Mouse (Mus musculus): ENCODE measurements around the gene B230217C12Rik. TPM values are rescaled to one million over a fixed set of nuclear protein-coding genes. Genes with fewer than 3 reads are reported as not detected.

B230217C12Rik gene
- polyA plus RNA-seq, 1 experiment from 2014 or later, result 5.4 TPM

- H3K9me3 ChIP-seq (ENCODE audit: control insufficient read depth, low read length), result no peaks in the 10 kb centered on the region
- no peak overlapping the region; the same call in none of the 2 replicates for H3K27ac ChIP-seq (ENCODE audit: low read depth, low read length)
- no peaks in the 10 kb centered on the region for H3K27me3 ChIP-seq (replicated peaks; ENCODE audit: control insufficient read depth, insufficient read depth, low read length)
- peaks cover 12% of the 10 kb centered on the region; the same call in 1 of the 2 replicates for H3K36me3 ChIP-seq (ENCODE audit: control insufficient read depth, insufficient read depth, low read length)
- H3K4me2 ChIP-seq, result no peak overlapping the region
- H3K4me3 ChIP-seq (ENCODE audit: low read depth, low read length), result no peak overlapping the region
- 74% methylated on average over 7 of the region's 7 CpGs for WGBS
- H3K9ac ChIP-seq (ENCODE audit: low read depth, low read length), result no peak overlapping the region; the same call in 1 of the 2 replicates
- H3K4me1 ChIP-seq (replicated peaks; ENCODE audit: control insufficient read depth, insufficient read depth, low read length), result peaks cover 77% of the 10 kb centered on the region
- DNase-seq (ENCODE audit: low spot score), result no peak
- ATAC-seq (replicated peaks; ENCODE audit: low FRiP score), result no peak
Observed at GRCm38 (mm10) chr11:97806613-97806964, 34.0 kb upstream of the B230217C12Rik start.

GRCm38 (mm10) chr11:97807626-97808025, 33.0 kb upstream of the B230217C12Rik start:
- Histone ChIP-seq H3K4me1 (replicated peaks; ENCODE audit: control insufficient read depth, insufficient read depth, low read length) (peaks cover 78% of the 10 kb centered on the region), H3K27ac (ENCODE audit: low read depth, low read length) (peak overlapping the region; percentile 62), H3K9ac (ENCODE audit: low read depth, low read length) (no peak overlapping the region), H3K36me3 (ENCODE audit: control insufficient read depth, insufficient read depth, low read length) (peaks cover 10% of the 10 kb centered on the region; the same call in 1 of the 2 replicates), H3K4me2 (no peak overlapping the region), H3K27me3 (replicated peaks; ENCODE audit: control insufficient read depth, insufficient read depth, low read length) (no peaks in the 10 kb centered on the region), H3K9me3 (ENCODE audit: control insufficient read depth, low read length) (no peaks in the 10 kb centered on the region), H3K4me3 (ENCODE audit: low read depth, low read length) (no peak overlapping the region)
- ATAC-seq (replicated peaks; ENCODE audit: low FRiP score), result no peak
- 36% methylated on average over 6 of the region's 6 CpGs for WGBS
- no peak for DNase-seq (ENCODE audit: low spot score)

GRCm38 (mm10) chr11:97808093-97808492, 32.5 kb upstream of the B230217C12Rik start:
- no peaks in the 10 kb centered on the region for H3K9me3 ChIP-seq (ENCODE audit: control insufficient read depth, low read length)
- H3K4me2 ChIP-seq, result peak overlapping the region; percentile 21
- no peak overlapping the region for H3K9ac ChIP-seq (ENCODE audit: low read depth, low read length)
- 58% methylated on average over 2 of the region's 2 CpGs for WGBS
- no peak overlapping the region for H3K4me3 ChIP-seq (ENCODE audit: low read depth, low read length)
- DNase-seq (ENCODE audit: low spot score), result no peak
- H3K27me3 ChIP-seq (replicated peaks; ENCODE audit: control insufficient read depth, insufficient read depth, low read length), result no peaks in the 10 kb centered on the region
- peaks cover 10% of the 10 kb centered on the region; the same call in 1 of the 2 replicates for H3K36me3 ChIP-seq (ENCODE audit: control insufficient read depth, insufficient read depth, low read length)
- H3K4me1 ChIP-seq (replicated peaks; ENCODE audit: control insufficient read depth, insufficient read depth, low read length), result peaks cover 83% of the 10 kb centered on the region
- H3K27ac ChIP-seq (ENCODE audit: low read depth, low read length), result peak overlapping the region; percentile 1; the same call in 1 of the 2 replicates
- ATAC-seq (replicated peaks; ENCODE audit: low FRiP score), result no peak

- ATAC-seq (replicated peaks; ENCODE audit: low FRiP score), result no peak
- H3K4me2 ChIP-seq, result peak overlapping the region; percentile 21
- H3K27ac ChIP-seq (ENCODE audit: low read depth, low read length), result peak overlapping the region; percentile 1; the same call in 1 of the 2 replicates
- H3K4me1 ChIP-seq (replicated peaks; ENCODE audit: control insufficient read depth, insufficient read depth, low read length), result peaks cover 86% of the 10 kb centered on the region
- no peak overlapping the region for H3K9ac ChIP-seq (ENCODE audit: low read depth, low read length)
- no peak for DNase-seq (ENCODE audit: low spot score)
- WGBS, result 59% methylated on average over 5 of the region's 5 CpGs
- H3K9me3 ChIP-seq (ENCODE audit: control insufficient read depth, low read length), result no peaks in the 10 kb centered on the region
- H3K27me3 ChIP-seq (replicated peaks; ENCODE audit: control insufficient read depth, insufficient read depth, low read length), result no peaks in the 10 kb centered on the region
- no peak overlapping the region for H3K4me3 ChIP-seq (ENCODE audit: low read depth, low read length)
- peaks cover 10% of the 10 kb centered on the region; the same call in 1 of the 2 replicates for H3K36me3 ChIP-seq (ENCODE audit: control insufficient read depth, insufficient read depth, low read length)
Observed at GRCm38 (mm10) chr11:97808621-97809234, 31.9 kb upstream of the B230217C12Rik start.

- H3K4me2 ChIP-seq, result no peak overlapping the region
- H3K27me3 ChIP-seq (replicated peaks; ENCODE audit: control insufficient read depth, insufficient read depth, low read length), result no peaks in the 10 kb centered on the region
- no peak overlapping the region; the same call in 1 of the 2 replicates for H3K27ac ChIP-seq (ENCODE audit: low read depth, low read length)
- DNase-seq (ENCODE audit: low spot score) (no peak), ATAC-seq (replicated peaks; ENCODE audit: low FRiP score) (no peak)
- peaks cover 10% of the 10 kb centered on the region; the same call in 1 of the 2 replicates for H3K36me3 ChIP-seq (ENCODE audit: control insufficient read depth, insufficient read depth, low read length)
- H3K9me3 ChIP-seq (ENCODE audit: control insufficient read depth, low read length), result no peaks in the 10 kb centered on the region
- H3K4me1 ChIP-seq (replicated peaks; ENCODE audit: control insufficient read depth, insufficient read depth, low read length), result peaks cover 79% of the 10 kb centered on the region
- H3K4me3 ChIP-seq (ENCODE audit: low read depth, low read length), result no peak overlapping the region
- H3K9ac ChIP-seq (ENCODE audit: low read depth, low read length), result no peak overlapping the region
- WGBS, result 69% methylated on average over 7 of the region's 7 CpGs
Observed at GRCm38 (mm10) chr11:97809235-97810121, 31.1 kb upstream of the B230217C12Rik start.

- WGBS, result 48% methylated on average over 7 of the region's 7 CpGs
- no peaks in the 10 kb centered on the region for H3K27me3 ChIP-seq (replicated peaks; ENCODE audit: control insufficient read depth, insufficient read depth, low read length)
- H3K9ac ChIP-seq (ENCODE audit: low read depth, low read length), result 0 out of 2 replicates have a peak overlapping the region, but pooled peaks have one; percentile 6
- H3K4me3 ChIP-seq (ENCODE audit: low read depth, low read length), result no peak overlapping the region
- ATAC-seq (replicated peaks; ENCODE audit: low FRiP score), result no peak
- no peak overlapping the region for H3K4me2 ChIP-seq
- H3K36me3 ChIP-seq (ENCODE audit: control insufficient read depth, insufficient read depth, low read length), result peaks cover 10% of the 10 kb centered on the region; the same call in 1 of the 2 replicates
- DNase-seq (ENCODE audit: low spot score), result no peak
- H3K4me1 ChIP-seq (replicated peaks; ENCODE audit: control insufficient read depth, insufficient read depth, low read length), result peaks cover 73% of the 10 kb centered on the region
- 0 out of 2 replicates have a peak overlapping the region, but pooled peaks have one; percentile 25 for H3K27ac ChIP-seq (ENCODE audit: low read depth, low read length)
- H3K9me3 ChIP-seq (ENCODE audit: control insufficient read depth, low read length), result no peaks in the 10 kb centered on the region
Observed at GRCm38 (mm10) chr11:97810356-97810755, 30.2 kb upstream of the B230217C12Rik start.

- H3K4me1 ChIP-seq (replicated peaks; ENCODE audit: control insufficient read depth, insufficient read depth, low read length), result peaks cover 71% of the 10 kb centered on the region
- 62% methylated on average over 3 of the region's 3 CpGs for WGBS
- no peak overlapping the region for H3K4me2 ChIP-seq
- ATAC-seq (replicated peaks; ENCODE audit: low FRiP score) (no peak), DNase-seq (ENCODE audit: low spot score) (no peak)
- no peak overlapping the region for H3K4me3 ChIP-seq (ENCODE audit: low read depth, low read length)
- peaks cover 10% of the 10 kb centered on the region; the same call in 1 of the 2 replicates for H3K36me3 ChIP-seq (ENCODE audit: control insufficient read depth, insufficient read depth, low read length)
- H3K9me3 ChIP-seq (ENCODE audit: control insufficient read depth, low read length), result no peaks in the 10 kb centered on the region
- H3K27me3 ChIP-seq (replicated peaks; ENCODE audit: control insufficient read depth, insufficient read depth, low read length), result no peaks in the 10 kb centered on the region
- no peak overlapping the region for H3K9ac ChIP-seq (ENCODE audit: low read depth, low read length)
- peak overlapping the region; percentile 26; the same call in 1 of the 2 replicates for H3K27ac ChIP-seq (ENCODE audit: low read depth, low read length)
Observed at GRCm38 (mm10) chr11:97810970-97811369, 29.6 kb upstream of the B230217C12Rik start.

GRCm38 (mm10) chr11:97811569-97812362, 28.8 kb upstream of the B230217C12Rik start:
- Histone ChIP-seq H3K36me3 (ENCODE audit: control insufficient read depth, insufficient read depth, low read length) (peaks cover 10% of the 10 kb centered on the region; the same call in 1 of the 2 replicates), H3K9ac (ENCODE audit: low read depth, low read length) (no peak overlapping the region), H3K4me2 (peak overlapping the region; percentile 5), H3K4me1 (replicated peaks; ENCODE audit: control insufficient read depth, insufficient read depth, low read length) (peaks cover 65% of the 10 kb centered on the region), H3K27me3 (replicated peaks; ENCODE audit: control insufficient read depth, insufficient read depth, low read length) (no peaks in the 10 kb centered on the region), H3K9me3 (ENCODE audit: control insufficient read depth, low read length) (no peaks in the 10 kb centered on the region), H3K27ac (ENCODE audit: low read depth, low read length) (peak overlapping the region; percentile 26), H3K4me3 (ENCODE audit: low read depth, low read length) (no peak overlapping the region)
- ATAC-seq (replicated peaks; ENCODE audit: low FRiP score) (no peak), DNase-seq (ENCODE audit: low spot score) (no peak)
- WGBS, result 58% methylated on average over 12 of the region's 13 CpGs
